Mouse (Mus musculus): Measurements from ENCODE around the gene Rabggta.

Gene Rabggta

GRCm38 (mm10) chr14:55730531-55731032 lies 8.5 kb upstream of the Rabggta start:
- DNase-seq = no peak

- no peak for DNase-seq
Measured at GRCm38 (mm10) chr14:55730116-55730515, 8.1 kb upstream of the Rabggta start.

GRCm38 (mm10) chr14:55727889-55728685 lies 6.0 kb upstream of the Rabggta start:
- DNase-seq = no peak

- DNase-seq = no peak
Measured at GRCm38 (mm10) chr14:55726261-55726660, 4.2 kb upstream of the Rabggta start.

GRCm38 (mm10) chr14:55724411-55724871 lies 2.4 kb upstream of the Rabggta start:
- peak; percentile 57 for DNase-seq

GRCm38 (mm10) chr14:55723433-55723832 lies 1.4 kb upstream of the Rabggta start:
- no peak for DNase-seq

GRCm38 (mm10) chr14:55722438-55722945 lies 429 bp upstream of the Rabggta start:
- no peak for DNase-seq

GRCm38 (mm10) chr14:55721076-55721475 lies 987 bp downstream of the Rabggta start:
- DNase-seq = no peak

- no peak for DNase-seq
Measured at GRCm38 (mm10) chr14:55720666-55721065, 1.4 kb downstream of the Rabggta start.

GRCm38 (mm10) chr14:55719737-55720136 lies 2.3 kb downstream of the Rabggta start:
- no peak for DNase-seq

GRCm38 (mm10) chr14:55716884-55717283 lies 5.2 kb downstream of the Rabggta start:
- DNase-seq = no peak

- DNase-seq = no peak
Measured at GRCm38 (mm10) chr14:55716271-55716670, 5.8 kb downstream of the Rabggta start.

GRCm38 (mm10) chr14:55714893-55715292 lies 7.2 kb downstream of the Rabggta start:
- peak; percentile 57 for DNase-seq

GRCm38 (mm10) chr14:55713729-55714122 lies 8.3 kb downstream of the Rabggta start, which contains the start of gene Tgm1:
Tgm1 (minus strand) TSS chr14:55713926.
- DNase-seq = no peak

GRCm38 (mm10) chr14:55713007-55713728 lies 8.9 kb downstream of the Rabggta start:
- peak; percentile 70 for DNase-seq

GRCm38 (mm10) chr14:55711786-55712185 lies 10.3 kb downstream of the Rabggta start:
- DNase-seq = no peak

GRCm38 (mm10) chr14:55709509-55709908 lies 12.6 kb downstream of the Rabggta start:
- DNase-seq = no peak

GRCm38 (mm10) chr14:55707397-55707796 lies 14.7 kb downstream of the Rabggta start:
- no peak for DNase-seq

GRCm38 (mm10) chr14:55706051-55706600 lies 15.9 kb downstream of the Rabggta start:
- peak; percentile 27 for DNase-seq

GRCm38 (mm10) chr14:55702761-55703160 lies 19.3 kb downstream of the Rabggta start:
- DNase-seq = no peak

- no peak for DNase-seq
Measured at GRCm38 (mm10) chr14:55701131-55701530, 20.9 kb downstream of the Rabggta start.

GRCm38 (mm10) chr14:55697226-55697625 lies 24.8 kb downstream of the Rabggta start:
- DNase-seq = no peak

- DNase-seq = no peak
Measured at GRCm38 (mm10) chr14:55689433-55689832, 32.6 kb downstream of the Rabggta start.

Data from lung, postnatal 10 days (tissue).